8 mouse cellular contexts compared by ENCODE assay signal in genomic region chr11:75147106-75147845, GRCm38 (mm10). TPM values are rescaled to one million over a fixed set of nuclear protein-coding genes. Genes with fewer than 3 reads are reported as not detected.
A peak's percentile ranks its signal among the peaks of the same experiment; 100 is the strongest.
DNase-seq lines count a peak whose midpoint lies in the region; ATAC-seq lines count a peak whose summit lies in the region.

No protein-coding gene starts in this region.

- no peak overlapping the region for H3K9ac ChIP-seq in liver, embryonic 12.5 days

- peak; percentile 44 to 75; a peak in 3 of 4 replicates for ATAC-seq in hematopoietic stem cell, adult 5-6 weeks (replicated peaks in 1 of 2; ENCODE audit: insufficient read depth in 1 of 2, low FRiP score in 2 of 2, low TSS enrichment in 1 of 2, low read depth in 1 of 2, poor library complexity in 2 of 2, severe bottlenecking in 2 of 2)
- no peak for ATAC-seq in liver, embryonic 12.5 days
- no peak for ATAC-seq in cerebellum, adult (ENCODE audit: insufficient number of reproducible peaks, low FRiP score, low TSS enrichment)

- peak; percentile 31 for DNase-seq in kidney, adult 18-20 months
- DNase-seq in kidney, adult 9 months, result no peak
- no peak for DNase-seq in yolk sac, embryonic 10.5 days (ENCODE audit: low spot score)
- DNase-seq in layer of hippocampus, adult 9-11 months, result no peak

- H3K9me3 ChIP-seq in liver, embryonic 12.5 days (replicated peaks), result no peaks in the 10 kb centered on the region

- H3K27ac ChIP-seq in brown adipose tissue, adult 24 weeks (replicated peaks; ENCODE audit: low read depth, low read length), result peak overlapping the region; percentile 78
- peak overlapping the region; percentile 62 for H3K27ac ChIP-seq in liver, embryonic 12.5 days

- no peak overlapping the region for H3K4me3 ChIP-seq in brown adipose tissue, adult 24 weeks (ENCODE audit: insufficient read depth, low read depth, low read length)
- no peak overlapping the region for H3K4me3 ChIP-seq in liver, embryonic 12.5 days

- no peaks in the 10 kb centered on the region for H3K27me3 ChIP-seq in liver, embryonic 12.5 days (replicated peaks)

- peaks cover 13% of the 10 kb centered on the region for H3K4me1 ChIP-seq in brown adipose tissue, adult 24 weeks (ENCODE audit: control insufficient read depth, insufficient read depth, insufficient read length, low read length)
- peaks cover 23% of the 10 kb centered on the region for H3K4me1 ChIP-seq in liver, embryonic 12.5 days

- no peak overlapping the region for H3K4me2 ChIP-seq in liver, embryonic 12.5 days

- peaks cover 44% of the 10 kb centered on the region for H3K36me3 ChIP-seq in liver, embryonic 12.5 days

- 69% methylated on average over 11 of the region's 11 CpGs for WGBS in liver, embryonic 12.5 days (ENCODE audit: insufficient replicate concordance)

RNA-seq across cellular contexts. Expression of gene Hic1, which starts 22.0 kb away (rescaled TPM):
- polyA plus RNA-seq in brown adipose tissue, adult 24 weeks (2012; ENCODE audit: insufficient read depth, insufficient read length, missing spikeins), result 4.9 and 5.3 TPM in 2 replicates
- not detected in 2 replicates for total RNA-seq in hematopoietic stem cell, adult 5-6 weeks (2017)
- polyA plus RNA-seq in liver, embryonic 12.5 days (2016; fragmentation: Nextera tagmentation; extraction: Ambion mirVana), result 4.6 and 5.8 TPM in 2 replicates

RNA-seq across cellular contexts. Expression of gene Ovca2, which starts 31.4 kb away (rescaled TPM):
- 10.4 and 13.2 TPM in 2 replicates for polyA plus RNA-seq in brown adipose tissue, adult 24 weeks (2012; ENCODE audit: insufficient read depth, insufficient read length, missing spikeins)
- total RNA-seq in hematopoietic stem cell, adult 5-6 weeks (2017), result 17.1 and 20.8 TPM in 2 replicates
- 17.6 and 17.9 TPM in 2 replicates for polyA plus RNA-seq in liver, embryonic 12.5 days (2016; fragmentation: Nextera tagmentation; extraction: Ambion mirVana)

RNA-seq across cellular contexts. Expression of gene Dph1, which starts 43.8 kb away (rescaled TPM):
- 8.8 and 9.4 TPM in 2 replicates for polyA plus RNA-seq in brown adipose tissue, adult 24 weeks (2012; ENCODE audit: insufficient read depth, insufficient read length, missing spikeins)
- 7.8 and 14.0 TPM in 2 replicates for total RNA-seq in hematopoietic stem cell, adult 5-6 weeks (2017)
- 19.7 and 20.5 TPM in 2 replicates for polyA plus RNA-seq in liver, embryonic 12.5 days (2016; fragmentation: Nextera tagmentation; extraction: Ambion mirVana)

RNA-seq across cellular contexts. Expression of gene Rtn4rl1, which starts 46.3 kb away (rescaled TPM):
- 5.3 and 6.1 TPM in 2 replicates for polyA plus RNA-seq in brown adipose tissue, adult 24 weeks (2012; ENCODE audit: insufficient read depth, insufficient read length, missing spikeins)
- total RNA-seq in hematopoietic stem cell, adult 5-6 weeks (2017), result 0.84 TPM in 1 of 2 replicates, not detected in the other
- 1.2 and 1.3 TPM in 2 replicates for polyA plus RNA-seq in liver, embryonic 12.5 days (2016; fragmentation: Nextera tagmentation; extraction: Ambion mirVana)

Comparison
In these comparisons a context has a peak if more than half of its experiments do, and no peak if none do; other contexts are left out.
1. ATAC-seq: peak in hematopoietic stem cell, adult 5-6 weeks (2 of 2); none in liver, embryonic 12.5 days (single experiment) and cerebellum, adult (single experiment).